Mouse (Mus musculus) midbrain, postnatal 0 days (tissue): ENCODE data around the gene Tll2. TPM values are rescaled to one million over a fixed set of nuclear protein-coding genes. Genes with fewer than 3 reads are reported as not detected.

Experiments
- ATAC-seq: fragments of 200-750 bp; cut with Nextera tagmentation; 2 replicates; pipeline ENCODE4 v1.8.0; 2017; ENCODE audit warnings: moderate number of reproducible peaks, mild to moderate bottlenecking, moderate TSS enrichment, moderate library complexity; ENCODE audit not compliant: low FRiP score
- DNase-seq: peaks from one replicate; pipeline ENCODE4 v3.0.0-alpha.2; 2015; ENCODE audit warnings: low spot score
- H3K27ac ChIP-seq: fragments of 300-500 bp; sonication (generic); 2 replicates; pipeline ENCODE4 v1.5.1; 2014; ENCODE audit warnings: low read depth, mild to moderate bottlenecking, low read length, mixed read lengths
- H3K27me3 ChIP-seq: fragments of 300-500 bp; sonication (generic); 2 replicates; pipeline ENCODE4 v1.6.1; 2014; ENCODE audit warnings: low read length, control low read depth, mixed read lengths; ENCODE audit not compliant: insufficient read depth
- H3K36me3 ChIP-seq: fragments of 300-500 bp; sonication (generic); 2 replicates; pipeline ENCODE4 v1.6.1; 2014; ENCODE audit warnings: low read length, control low read depth, mixed read lengths; ENCODE audit not compliant: insufficient read depth
- H3K4me1 ChIP-seq: fragments of 300-500 bp; sonication (generic); 2 replicates; pipeline ENCODE4 v1.6.1; 2014; ENCODE audit warnings: mild to moderate bottlenecking, control low read depth, antibody characterized with exemption, low read length, mixed read lengths; ENCODE audit not compliant: insufficient read depth
- H3K4me2 ChIP-seq: fragments of 300-500 bp; sonication (generic); 2 replicates; pipeline ENCODE4 v1.6.1; 2014; ENCODE audit warnings: low read depth, mild to moderate bottlenecking, low read length, mixed read lengths; ENCODE audit not compliant: poor library complexity, severe bottlenecking
- H3K4me3 ChIP-seq: fragments of 300-500 bp; sonication (generic); 2 replicates; pipeline ENCODE4 v1.5.1; 2014; ENCODE audit warnings: low read depth, mild to moderate bottlenecking, low read length, moderate library complexity
- H3K9ac ChIP-seq: fragments of 300-500 bp; sonication (generic); replicated peaks from 2 replicates; pipeline ENCODE4 v1.6.1; 2014; ENCODE audit warnings: mild to moderate bottlenecking, low read length, moderate library complexity, mixed read lengths; ENCODE audit not compliant: poor library complexity, severe bottlenecking
- H3K9me3 ChIP-seq: fragments of 300-500 bp; sonication (generic); 2 replicates; pipeline ENCODE4 v1.6.1; 2016; ENCODE audit warnings: low read length, control low read depth
- CTCF ChIP-seq: IDR thresholded peaks from 2 replicates; pipeline ENCODE4 v1.5.1; 2016; ENCODE audit warnings: antibody characterized with exemption, mild to moderate bottlenecking
- WGBS: fragments of 180-500 bp; shearing (Covaris S2); extraction: QIAGEN DNeasy Blood & Tissue Kit; methylation state at CpG from one replicate; pipeline ENCODE4 v1.1.7; 2014; 5-methylcytosine and 5-hydroxymethylcytosine counted together
- polyA plus RNA-seq: library from polyadenylated mRNA; unstranded; fragments of >200 nt; fragmentation: Nextera tagmentation; extraction: Ambion mirVana; gene quantifications from 2 replicates; pipeline ENCODE4 v1.2.1, GENCODE M21; 2015
- total RNA-seq: library from RNA; depleted of rRNA; stranded (reverse); fragments of >200 nt; gene quantifications from 2 replicates; pipeline ENCODE4 v1.2.3, GENCODE M21; 2014

Gene Tll2
- total and polyA plus RNA-seq, 2 experiments from 2014 or later = 0.56 to 0.71 TPM

DNA sequence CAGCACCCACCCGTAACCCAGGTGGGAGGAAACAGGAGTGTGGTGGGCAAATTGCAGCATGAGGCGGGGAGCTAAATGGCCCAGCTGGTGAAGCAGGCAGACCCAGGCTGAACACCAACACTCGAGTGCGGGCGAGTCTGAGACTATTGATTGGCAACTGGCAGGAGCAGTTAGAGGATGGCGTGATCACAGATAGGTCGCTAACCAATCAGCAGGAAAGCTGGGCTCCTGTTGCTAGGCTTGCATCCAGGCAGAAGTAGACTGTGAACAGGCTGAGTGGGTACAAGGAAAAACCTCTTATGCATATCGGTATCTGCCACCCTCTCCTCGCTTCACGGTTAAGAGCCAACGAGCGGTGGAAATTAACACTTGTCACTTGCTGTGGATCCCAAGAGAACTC is 9.0 kb downstream of the Tll2 start:
- DNase-seq (peak; percentile 21), ATAC-seq (no peak)
- Histone ChIP-seq H3K36me3 (no peaks in the 10 kb centered on the region), H3K4me3 (no peak overlapping the region), H3K9me3 (no peaks in the 10 kb centered on the region), H3K27ac (no peak overlapping the region), H3K27me3 (peaks cover 6% of the 10 kb centered on the region; the same call in 1 of the 2 replicates), H3K4me2 (no peak overlapping the region), H3K4me1 (no peaks in the 10 kb centered on the region), H3K9ac (no peak overlapping the region)
- 88% methylated on average over 12 of the region's 12 CpGs for WGBS
- TF ChIP-seq CTCF = no peak

DNA sequence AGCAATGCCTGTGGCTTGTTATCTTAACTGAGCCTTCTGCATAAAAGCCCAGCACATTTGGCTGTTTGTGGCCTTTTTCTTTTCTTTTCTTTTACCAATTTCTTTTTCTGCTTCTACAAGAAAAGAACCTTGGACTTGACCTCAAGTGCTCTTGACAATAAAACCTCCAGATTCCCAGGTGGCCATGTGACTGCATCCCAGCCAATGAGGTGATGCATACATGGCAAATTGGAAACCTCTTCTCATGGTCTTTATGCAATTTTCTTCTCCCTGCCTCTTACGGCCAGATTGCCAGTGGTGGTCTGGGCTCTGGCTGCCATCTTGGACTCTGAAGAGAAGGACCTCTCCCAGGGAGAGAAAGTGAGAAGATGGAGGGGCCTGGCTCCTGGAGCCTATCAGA is 13.3 kb downstream of the Tll2 start:
- Histone ChIP-seq H3K4me1 (no peaks in the 10 kb centered on the region), H3K27me3 (0 out of 2 replicates have a peak, but pooled peaks cover 5% of the 10 kb centered on the region), H3K4me3 (no peak overlapping the region), H3K9me3 (no peaks in the 10 kb centered on the region), H3K4me2 (no peak overlapping the region), H3K9ac (no peak overlapping the region), H3K27ac (no peak overlapping the region), H3K36me3 (no peaks in the 10 kb centered on the region)
- ATAC-seq = no peak
- DNase-seq = no peak
- WGBS = 84% methylated on average over 1 of the region's 1 CpGs
- no peak for TF ChIP-seq CTCF

DNA sequence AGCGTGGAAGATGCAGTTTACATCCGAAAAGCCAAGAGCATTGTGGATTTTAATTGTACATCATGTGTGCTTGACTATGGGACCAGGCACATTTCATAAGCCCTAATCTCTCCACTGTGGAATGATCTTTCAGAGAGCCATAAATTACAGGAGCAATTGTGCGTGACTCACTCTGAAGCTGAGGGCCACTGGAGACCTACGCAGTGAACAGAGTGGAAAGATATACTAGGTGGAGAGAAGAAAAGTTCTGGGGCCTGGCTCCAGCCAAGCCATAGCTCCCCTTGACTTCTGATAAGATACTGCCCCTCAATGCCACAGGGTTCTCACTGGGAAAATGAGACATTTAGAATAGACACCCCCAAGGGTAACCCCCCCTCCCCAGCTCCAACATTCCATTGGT is 13.7 kb downstream of the Tll2 start:
- no peaks in the 10 kb centered on the region for H3K36me3 ChIP-seq
- H3K4me2 ChIP-seq = no peak overlapping the region
- no peak for ATAC-seq
- WGBS = 87% methylated on average over 4 of the region's 4 CpGs
- no peak overlapping the region for H3K27ac ChIP-seq
- H3K9me3 ChIP-seq = no peaks in the 10 kb centered on the region
- no peaks in the 10 kb centered on the region for H3K4me1 ChIP-seq
- H3K27me3 ChIP-seq = 0 out of 2 replicates have a peak, but pooled peaks cover 5% of the 10 kb centered on the region
- no peak for TF ChIP-seq CTCF
- no peak overlapping the region for H3K9ac ChIP-seq
- no peak for DNase-seq
- H3K4me3 ChIP-seq = no peak overlapping the region

DNA sequence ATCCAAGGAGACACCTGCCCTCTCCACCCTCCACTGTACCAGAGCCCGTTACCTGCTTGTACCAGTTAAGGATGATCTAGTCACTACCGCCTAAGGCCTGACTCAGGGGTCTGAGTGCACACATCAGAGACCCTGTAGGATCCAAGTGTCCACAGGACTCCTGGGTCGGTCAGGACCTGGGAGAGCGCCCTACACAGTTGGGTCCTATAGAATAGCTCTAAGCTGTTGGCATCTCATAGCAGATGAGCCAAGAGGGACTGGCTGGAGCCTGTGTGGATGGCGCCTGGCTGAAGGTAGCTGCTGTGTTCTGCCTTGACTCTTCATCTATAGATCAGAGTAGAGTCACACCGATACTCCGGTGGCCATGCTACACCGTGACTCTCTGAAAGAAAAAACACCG is 14.9 kb downstream of the Tll2 start:
- H3K4me2 ChIP-seq = no peak overlapping the region
- H3K27ac ChIP-seq = no peak overlapping the region
- no peak for TF ChIP-seq CTCF
- H3K4me3 ChIP-seq = no peak overlapping the region
- WGBS = 78% methylated on average over 9 of the region's 9 CpGs
- H3K9me3 ChIP-seq = no peaks in the 10 kb centered on the region
- H3K4me1 ChIP-seq = no peaks in the 10 kb centered on the region
- H3K27me3 ChIP-seq = 0 out of 2 replicates have a peak, but pooled peaks cover 5% of the 10 kb centered on the region
- DNase-seq (no peak), ATAC-seq (no peak)
- no peak overlapping the region for H3K9ac ChIP-seq
- H3K36me3 ChIP-seq = no peaks in the 10 kb centered on the region

DNA sequence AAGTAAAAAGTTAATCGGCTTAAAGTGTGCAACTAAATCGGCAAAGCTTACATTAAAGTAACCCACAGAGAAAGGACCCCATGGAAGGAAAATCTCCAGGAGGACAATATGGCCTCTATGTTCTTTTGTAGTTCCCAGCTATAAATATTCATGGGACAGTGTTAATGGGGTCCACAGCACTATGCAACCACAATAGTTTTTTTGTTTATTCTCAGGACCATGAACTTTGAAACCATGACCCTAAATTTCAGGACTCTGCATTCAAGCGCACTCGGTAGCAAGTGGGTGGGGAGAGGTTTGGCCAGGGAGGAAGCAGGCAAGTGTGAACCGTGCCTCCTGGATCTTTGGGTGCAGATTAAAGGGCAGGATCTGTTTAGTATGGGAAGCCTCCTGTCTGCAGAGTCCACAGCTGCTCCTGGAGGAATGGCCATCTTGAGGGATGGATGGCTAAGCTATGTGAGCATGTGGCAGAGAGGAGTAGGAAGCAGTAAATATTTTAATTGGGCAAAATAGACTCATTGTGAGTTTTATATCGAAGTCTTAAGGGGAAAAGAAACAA is 15.7 kb downstream of the Tll2 start:
- Histone ChIP-seq H3K4me3 (no peak overlapping the region), H3K27ac (no peak overlapping the region), H3K9me3 (no peaks in the 10 kb centered on the region), H3K4me2 (no peak overlapping the region), H3K36me3 (no peaks in the 10 kb centered on the region), H3K27me3 (0 out of 2 replicates have a peak, but pooled peaks cover 5% of the 10 kb centered on the region), H3K4me1 (no peaks in the 10 kb centered on the region), H3K9ac (no peak overlapping the region)
- DNase-seq (no peak), ATAC-seq (no peak)
- no peak for TF ChIP-seq CTCF
- 26% methylated on average over 6 of the region's 6 CpGs for WGBS

DNA sequence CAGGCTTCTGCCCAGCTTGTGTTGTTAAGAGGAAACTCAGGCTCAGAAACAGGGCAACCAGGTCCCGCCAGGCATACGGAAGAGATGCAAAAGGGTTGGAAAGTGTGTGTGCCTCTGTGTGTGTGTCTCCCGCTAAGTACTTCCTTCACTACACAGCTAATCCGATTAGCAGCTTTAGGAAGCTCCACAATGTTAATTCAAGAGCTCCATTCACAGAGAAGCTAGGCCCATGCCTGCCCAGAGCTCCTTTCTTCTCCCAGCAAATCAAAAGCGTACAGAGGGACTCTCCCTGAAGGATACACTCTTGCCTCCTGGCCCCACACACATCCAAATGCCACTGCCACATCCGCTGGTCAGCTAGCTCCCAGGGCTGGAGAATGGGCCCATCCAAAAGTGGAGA is 29.3 kb downstream of the Tll2 start:
- Histone ChIP-seq H3K36me3 (no peaks in the 10 kb centered on the region), H3K4me2 (no peak overlapping the region), H3K9ac (no peak overlapping the region), H3K27ac (no peak overlapping the region), H3K4me3 (no peak overlapping the region), H3K9me3 (no peaks in the 10 kb centered on the region), H3K4me1 (no peaks in the 10 kb centered on the region), H3K27me3 (peaks cover 53% of the 10 kb centered on the region)
- TF ChIP-seq CTCF = no peak
- WGBS = 14% methylated on average over 6 of the region's 6 CpGs
- DNase-seq (no peak), ATAC-seq (peak; percentile 56; the same call in 1 of the 2 replicates)
